Mouse (Mus musculus): ENCODE data around the gene Slc25a19.
A peak's percentile ranks its signal among the peaks of the same experiment; 100 is the strongest.

Slc25a19 gene

DNA sequence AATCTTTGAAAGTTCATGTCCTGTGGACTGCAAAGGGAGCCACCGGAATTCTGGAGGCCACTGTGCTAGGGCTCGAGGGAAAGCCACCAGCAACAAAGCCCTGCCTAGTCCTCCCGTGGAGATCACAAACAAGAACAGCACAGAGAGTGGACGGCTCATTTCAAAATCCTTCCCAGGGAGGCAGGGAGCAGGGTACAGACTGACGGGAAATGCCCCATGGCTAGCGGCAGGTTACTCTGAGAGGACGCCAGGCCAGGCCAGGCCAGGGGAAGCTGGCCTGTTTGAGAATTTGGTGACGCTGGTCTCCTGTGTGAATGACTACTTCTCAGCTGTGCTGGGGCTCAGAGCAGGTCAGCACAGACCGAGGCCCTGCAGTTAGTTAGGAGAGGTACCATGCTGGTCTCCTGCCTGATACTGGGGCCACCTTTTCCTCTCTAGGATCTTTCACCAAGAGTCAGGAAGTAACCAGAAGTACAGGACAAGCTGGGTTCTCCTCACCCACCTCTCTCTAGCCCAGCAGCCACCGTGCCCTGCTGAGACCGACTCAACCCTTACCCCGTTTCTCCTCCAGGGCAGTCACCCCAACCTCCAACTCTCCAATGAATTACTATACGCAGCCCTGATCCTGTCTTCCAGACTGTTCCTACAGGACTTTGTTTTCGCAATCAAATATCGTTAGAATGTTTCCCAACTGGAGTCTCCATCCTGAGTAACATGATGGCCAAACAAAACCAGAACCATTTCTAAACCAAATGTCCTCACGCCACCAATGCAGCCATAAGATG, 9.2 kb downstream of the Slc25a19 start:
- DNase-seq (ENCODE audit: low read depth, low spot score): no peak

DNA sequence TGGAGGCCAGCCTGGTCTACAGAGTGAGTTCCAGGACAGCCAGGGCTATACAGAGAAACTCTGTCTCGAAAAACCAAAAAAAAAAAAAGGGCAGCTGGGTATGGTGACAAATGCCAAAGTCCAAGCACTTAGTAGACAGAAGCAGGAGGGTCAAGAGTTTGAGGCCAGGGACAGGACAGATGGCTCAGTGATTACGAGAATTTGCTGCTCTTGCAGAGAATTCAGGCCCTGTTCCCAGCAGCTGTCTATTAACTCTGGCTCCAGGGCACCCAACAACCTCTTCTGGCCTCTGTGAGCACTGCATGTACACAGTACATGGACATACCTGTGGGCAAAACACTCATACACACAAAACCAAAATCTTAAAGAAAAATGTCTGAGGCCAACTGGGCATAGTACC, 10.1 kb downstream of the Slc25a19 start:
- no peak for DNase-seq (ENCODE audit: low read depth, low spot score)

DNA sequence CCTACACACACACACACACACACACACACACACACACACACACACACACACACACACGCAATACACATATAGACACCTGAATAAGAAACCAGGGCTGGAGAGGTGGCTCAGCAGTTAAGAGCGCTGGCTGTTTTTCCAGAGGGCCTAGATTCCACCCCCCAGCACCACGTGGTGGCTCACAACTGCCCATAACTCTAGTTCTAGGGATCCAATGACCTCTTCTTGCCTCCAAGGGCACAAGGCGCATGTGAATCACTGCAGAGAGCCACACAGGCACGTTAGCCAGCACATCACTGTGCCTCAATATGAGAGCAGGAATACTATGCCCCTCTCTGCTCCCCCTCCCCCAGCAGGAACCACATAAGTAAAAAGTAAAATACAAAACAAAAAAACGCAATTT, 11.2 kb downstream of the Slc25a19 start:
- no peak for DNase-seq (ENCODE audit: low read depth, low spot score)

DNA sequence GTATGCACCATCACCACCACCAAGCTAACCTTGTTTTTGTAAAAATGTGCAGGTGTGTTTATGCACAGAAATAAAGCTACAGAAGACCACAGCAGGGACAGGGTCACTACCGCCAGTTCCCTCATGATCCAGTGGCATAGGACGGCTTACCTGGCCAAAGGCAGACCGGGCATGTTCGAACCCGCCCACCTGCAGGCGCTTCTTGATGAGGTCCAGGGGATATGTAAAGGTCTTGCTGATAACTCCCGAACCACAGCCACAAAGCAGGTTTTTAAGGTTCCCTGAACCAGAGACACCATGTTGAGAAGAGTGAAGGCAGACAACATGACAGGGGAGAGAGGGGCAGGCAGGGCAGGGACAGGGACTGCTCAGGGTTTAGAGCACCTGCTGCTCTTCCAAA, 11.7 kb downstream of the Slc25a19 start:
- no peak for DNase-seq (ENCODE audit: low read depth, low spot score)

DNA sequence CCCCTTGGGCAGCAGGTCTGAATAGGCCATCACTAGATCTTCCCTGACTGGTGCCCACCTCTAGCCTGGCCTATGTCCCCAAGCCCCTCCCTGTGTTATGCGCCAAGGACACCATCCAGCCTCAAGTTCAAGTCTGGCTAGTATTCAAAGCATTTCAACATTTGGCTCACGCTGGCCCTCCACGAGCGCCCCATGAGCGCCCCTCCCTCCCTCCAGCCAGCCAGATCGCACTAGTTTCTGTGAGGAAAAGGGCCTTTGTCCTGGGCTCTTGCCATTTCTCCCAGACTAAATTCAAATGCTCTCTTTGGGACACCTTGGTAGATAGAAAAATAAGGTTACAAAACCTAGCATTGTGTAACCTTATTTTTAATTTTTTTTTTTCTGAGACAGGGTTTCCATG, 12.2 kb downstream of the Slc25a19 start:
- DNase-seq (ENCODE audit: low read depth, low spot score): no peak

DNA sequence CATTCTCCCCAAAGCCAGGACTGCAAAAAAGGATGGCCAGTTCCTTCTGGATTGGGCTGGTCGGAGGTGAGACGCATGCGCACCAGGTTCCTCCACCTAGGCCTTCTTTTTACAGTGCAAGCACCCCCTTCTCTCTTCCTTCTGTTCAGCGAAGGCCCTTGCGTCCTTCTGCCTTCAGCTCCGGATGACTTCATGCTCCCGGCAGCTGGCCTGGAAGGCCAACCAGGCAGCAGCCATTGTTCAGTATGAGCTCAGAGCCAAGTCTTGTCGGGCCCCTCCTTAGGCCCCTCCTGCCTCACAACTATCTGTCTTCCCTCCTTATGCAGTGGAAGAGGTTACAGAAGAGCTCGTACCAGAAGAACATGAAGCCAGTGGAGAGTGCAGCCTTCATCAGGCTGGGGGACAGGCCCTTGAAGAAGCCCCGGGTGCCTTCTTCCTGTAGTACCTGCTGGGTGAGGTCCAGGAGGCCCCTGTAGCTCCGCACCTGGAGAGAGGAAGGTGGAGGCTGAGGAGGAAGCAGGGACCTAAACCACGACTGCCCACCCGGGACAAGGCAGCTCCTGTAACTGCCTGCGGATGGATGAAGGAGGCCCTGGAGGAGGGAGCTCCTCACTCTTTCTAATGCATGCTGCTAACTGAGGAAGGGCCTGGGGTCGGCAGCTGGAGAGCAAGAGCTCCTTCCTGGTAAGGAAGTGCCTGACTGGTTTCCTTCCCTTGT, 12.8 kb downstream of the Slc25a19 start:
- DNase-seq (ENCODE audit: low read depth, low spot score): no peak

DNA sequence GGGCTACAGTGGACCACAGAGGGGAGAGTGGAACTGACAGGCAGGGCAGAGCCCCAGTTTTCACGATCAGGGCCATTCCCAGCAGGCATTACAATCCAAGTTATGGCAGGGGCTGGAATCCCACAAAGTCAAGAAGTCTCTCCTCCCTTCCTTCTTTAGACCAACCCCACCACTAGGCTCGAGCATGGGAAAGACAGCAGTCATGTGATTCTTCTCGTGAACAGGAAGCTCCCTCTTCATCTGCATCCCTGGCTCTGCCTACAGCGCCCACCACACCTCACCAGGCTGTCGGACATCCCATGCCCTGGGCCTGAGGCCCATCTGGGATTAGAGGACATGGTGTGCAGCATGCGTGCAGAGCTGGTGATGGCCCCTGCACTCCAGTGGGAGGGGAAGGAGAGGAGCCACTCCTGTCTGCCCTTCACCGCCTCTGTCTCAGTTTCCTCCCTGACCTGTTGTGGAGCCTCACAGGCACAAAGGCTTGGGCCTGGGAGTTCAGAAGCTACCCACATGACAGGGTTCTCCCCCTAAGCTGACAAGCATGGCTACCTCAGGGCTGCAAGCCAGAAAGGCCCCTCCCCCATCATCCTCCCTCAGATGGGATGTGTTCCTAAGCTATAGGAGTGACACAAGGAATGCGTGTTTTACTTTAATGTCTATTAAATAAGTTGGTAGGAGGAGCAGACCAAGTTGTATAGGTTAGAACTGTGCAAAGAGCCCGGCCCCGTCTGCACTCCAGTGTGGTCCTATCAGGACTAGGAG, 13.6 kb downstream of the Slc25a19 start:
- DNase-seq (ENCODE audit: low read depth, low spot score): no peak

DNA sequence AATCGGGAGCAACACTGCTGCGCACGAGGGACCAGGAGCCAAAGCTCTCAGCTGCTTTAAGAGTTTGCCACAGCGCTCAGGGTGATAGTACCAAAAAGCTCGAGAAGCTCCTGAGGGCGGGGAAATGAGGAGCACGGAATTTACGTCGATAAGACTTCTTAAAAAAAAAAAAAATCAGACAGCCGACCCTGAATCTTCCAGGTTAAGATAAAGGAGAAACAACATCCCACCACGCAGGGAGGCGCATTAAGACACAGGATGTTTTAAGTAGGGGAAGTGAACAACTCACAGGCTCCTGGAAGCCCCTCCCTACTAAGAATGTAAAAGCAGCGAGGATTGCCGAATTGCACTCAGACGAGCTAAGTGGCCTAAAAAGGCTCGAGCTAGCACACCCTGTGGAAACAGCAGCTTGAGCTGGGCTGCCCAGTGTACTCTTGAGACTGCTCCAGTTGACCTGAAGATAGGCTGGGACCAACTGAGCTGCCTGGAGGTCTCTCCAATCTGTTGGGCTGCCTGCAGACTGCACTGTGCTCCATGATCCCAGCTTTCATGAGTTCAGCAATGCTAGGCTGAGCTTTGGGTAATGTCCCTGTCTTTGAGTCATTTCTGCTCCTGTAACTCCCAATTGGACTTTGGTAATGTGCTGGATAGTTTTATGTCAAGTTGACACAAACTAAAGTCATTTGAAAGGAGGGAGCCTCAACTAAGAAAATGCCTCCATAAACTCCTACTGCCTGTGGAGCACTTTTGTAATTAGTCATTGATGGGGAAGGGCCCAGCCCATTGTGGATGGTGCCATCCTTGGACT, 14.8 kb downstream of the Slc25a19 start:
- no peak for DNase-seq (ENCODE audit: low read depth, low spot score)

DNA sequence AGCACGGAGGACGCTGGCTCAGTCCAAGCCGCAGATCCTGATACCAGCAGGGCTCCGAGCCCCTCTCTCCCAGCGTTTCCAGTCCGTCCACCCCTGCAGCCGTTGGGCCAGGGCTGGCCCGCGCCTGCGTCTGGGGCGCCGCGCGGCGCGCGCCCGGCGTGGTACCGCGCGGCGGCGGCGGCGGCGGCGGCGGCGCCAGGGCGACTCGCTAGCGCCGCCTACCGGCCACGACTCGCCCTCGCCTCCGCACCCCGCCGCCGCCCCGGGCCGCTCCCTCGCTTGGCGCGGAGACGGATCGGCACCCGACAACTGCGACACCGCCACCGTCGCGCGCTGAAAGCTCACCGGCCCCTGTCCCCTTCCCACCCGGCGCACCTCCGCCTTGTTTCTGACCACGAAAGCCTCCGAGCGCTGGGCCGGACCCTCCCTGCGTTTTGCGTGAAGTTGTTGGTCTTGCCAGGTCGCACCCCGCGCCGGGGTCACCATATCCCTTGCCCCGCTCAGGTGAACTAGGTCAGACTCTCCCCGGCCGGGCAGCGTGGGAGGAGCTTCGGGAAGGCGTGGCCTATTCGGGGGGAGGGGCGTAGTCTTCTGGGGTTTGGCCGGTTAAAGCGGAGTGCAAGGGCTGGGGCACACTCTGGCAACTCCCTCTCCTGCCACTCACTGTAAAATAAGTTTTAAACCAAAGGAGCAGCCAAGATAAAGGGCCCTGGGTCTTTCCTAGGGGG, 15.5 kb downstream of the Slc25a19 start, which contains the start of gene Mif4gd:
Mif4gd (minus strand) TSS at position 560 of the 728 bp plus-strand sequence.
- DNase-seq (ENCODE audit: low read depth, low spot score): peak; percentile 85

DNA sequence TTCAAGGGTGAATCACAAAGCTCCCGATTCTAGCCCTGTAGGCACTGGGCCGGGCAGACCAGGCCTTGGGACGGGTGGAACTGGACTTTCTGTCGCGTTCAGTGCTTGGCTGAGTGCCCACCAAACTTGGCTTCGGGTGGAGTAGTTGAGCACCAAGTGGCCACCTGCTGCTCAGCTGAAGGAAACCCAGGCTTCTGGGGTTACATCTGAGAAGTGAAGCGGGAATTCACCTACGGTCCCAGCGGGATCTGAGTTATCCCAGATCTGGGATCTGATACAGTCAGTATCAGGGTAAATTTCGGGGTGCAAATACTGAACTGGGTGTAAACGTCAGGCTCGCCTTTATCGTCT, 16.1 kb downstream of the Slc25a19 start:
- DNase-seq (ENCODE audit: low read depth, low spot score): peak; percentile 81

DNA sequence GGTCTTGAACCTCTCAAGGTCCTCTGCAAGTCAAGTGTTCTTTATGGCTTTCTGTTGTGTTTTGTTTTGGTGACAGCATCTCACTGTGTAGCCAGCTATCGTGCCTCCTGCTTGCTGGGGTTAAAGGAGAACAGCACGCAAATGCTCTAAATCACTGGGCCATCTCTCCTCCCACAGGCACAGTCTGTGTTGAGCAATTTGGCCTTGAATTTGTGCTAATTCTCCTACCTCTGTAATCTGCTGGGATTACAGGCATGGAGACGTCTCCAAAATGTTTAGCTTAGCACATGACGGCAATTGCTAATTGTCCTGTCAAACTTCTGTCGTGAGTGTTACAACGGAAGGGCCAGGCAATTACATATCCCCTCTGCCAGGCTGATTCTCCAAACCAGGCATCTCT, 16.9 kb downstream of the Slc25a19 start:
- no peak for DNase-seq (ENCODE audit: low read depth, low spot score)

DNA sequence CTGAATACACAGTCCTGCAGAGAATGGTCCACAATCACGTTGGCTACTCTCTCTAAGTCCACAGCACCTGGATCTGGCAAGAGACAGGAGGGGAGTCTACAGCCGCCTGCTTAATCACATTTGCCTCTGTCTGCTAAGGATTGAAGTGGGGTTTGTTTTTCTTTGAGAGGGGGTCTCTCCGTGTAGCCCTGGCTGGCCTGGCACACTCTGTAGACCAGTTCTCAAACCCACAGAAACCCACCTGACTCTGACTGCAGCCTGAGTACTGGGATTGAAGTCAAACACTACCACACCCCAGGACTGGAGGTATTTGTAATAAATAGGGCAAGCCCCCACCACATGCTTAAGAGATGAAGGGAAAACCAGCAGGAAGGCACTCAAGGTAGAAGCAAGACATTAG, 18.5 kb downstream of the Slc25a19 start:
- DNase-seq (ENCODE audit: low read depth, low spot score): no peak

DNA sequence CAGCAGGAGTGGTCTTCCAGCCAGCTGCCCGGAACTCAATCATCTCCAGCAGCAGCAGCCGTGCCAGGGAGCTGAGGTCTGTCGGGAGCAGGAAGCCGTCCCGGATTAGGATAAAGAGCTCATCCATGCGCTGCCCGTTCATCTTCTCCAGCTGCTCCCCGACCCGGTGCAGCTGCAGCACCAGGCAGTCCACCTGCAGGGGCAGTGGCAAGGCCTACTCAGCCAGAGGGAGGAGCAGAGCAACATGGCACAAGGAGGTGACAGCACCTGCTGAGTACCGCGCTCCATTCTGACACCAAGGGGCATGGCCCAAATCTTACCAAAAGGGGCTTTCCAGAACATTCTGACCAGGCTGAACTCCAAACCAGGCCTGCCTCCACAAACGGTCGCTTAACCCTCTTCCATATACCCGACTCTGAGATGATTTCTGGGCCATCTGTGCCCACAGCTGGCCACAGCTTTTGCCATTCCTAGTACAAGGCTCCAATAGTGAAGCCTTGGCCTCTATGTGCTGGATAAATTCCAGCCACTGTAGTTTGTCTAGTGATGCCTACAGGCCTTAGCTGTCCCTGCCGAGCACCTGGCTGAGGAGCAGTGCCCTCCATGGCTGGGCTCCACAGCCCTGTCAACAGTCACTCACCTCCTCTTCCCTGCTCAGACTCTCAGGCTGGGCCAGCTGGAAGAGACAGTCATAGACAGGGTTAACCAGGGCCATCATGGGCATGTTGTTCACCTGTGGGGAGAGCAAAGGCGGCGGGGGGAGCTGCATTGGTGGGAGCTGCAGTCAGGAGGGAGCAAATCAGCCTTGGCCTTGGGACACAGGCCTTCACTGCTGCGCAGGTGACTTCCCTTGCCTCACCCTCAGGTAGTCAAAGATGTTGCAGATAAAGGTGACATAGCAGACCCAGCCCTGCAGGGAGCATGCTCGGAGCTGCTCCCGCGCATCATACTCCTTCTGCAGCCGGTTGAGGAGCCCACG, 19.4 kb downstream of the Slc25a19 start:
- DNase-seq (ENCODE audit: low read depth, low spot score): no peak

DNA sequence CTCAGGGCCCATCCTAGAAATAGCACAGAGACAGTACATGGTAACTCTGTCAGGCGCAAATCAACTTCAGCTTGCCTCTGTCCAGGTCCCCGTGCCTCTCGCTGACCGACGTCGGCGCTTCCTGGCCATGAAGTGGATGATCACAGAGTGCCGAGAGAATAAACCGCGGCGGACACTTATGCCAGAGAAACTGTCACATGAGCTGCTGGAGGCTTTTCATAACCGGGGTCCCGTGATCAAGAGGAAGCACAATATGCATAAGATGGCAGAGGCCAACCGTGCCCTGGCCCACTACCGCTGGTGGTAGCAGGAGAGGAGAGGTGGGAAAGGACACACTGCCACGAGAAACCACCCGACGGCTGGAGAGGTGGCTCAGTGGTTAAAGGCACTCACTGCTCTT, 21.4 kb downstream of the Slc25a19 start:
- no peak for DNase-seq (ENCODE audit: low read depth, low spot score)

DNA sequence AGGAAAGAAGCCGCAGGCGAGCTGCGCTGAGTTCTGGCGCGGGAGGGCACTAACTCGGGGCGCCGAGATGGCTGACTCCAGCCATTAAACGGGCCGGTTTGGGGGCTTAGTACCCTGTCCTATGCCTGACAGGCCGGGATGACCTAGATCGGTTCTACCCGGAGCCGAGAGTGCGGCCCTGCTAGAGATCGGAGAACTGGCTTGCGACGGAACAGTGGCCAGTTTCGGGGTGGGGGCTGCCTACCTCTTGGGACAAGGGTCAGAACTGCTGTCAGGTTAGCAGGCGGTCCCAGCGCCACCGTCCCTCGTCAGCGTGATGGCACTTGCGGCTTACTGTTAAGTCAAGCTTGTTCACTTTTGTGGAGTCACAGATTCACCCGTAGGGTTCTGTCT, 23.8 kb downstream of the Slc25a19 start:
- DNase-seq (ENCODE audit: low read depth, low spot score): no peak

DNA sequence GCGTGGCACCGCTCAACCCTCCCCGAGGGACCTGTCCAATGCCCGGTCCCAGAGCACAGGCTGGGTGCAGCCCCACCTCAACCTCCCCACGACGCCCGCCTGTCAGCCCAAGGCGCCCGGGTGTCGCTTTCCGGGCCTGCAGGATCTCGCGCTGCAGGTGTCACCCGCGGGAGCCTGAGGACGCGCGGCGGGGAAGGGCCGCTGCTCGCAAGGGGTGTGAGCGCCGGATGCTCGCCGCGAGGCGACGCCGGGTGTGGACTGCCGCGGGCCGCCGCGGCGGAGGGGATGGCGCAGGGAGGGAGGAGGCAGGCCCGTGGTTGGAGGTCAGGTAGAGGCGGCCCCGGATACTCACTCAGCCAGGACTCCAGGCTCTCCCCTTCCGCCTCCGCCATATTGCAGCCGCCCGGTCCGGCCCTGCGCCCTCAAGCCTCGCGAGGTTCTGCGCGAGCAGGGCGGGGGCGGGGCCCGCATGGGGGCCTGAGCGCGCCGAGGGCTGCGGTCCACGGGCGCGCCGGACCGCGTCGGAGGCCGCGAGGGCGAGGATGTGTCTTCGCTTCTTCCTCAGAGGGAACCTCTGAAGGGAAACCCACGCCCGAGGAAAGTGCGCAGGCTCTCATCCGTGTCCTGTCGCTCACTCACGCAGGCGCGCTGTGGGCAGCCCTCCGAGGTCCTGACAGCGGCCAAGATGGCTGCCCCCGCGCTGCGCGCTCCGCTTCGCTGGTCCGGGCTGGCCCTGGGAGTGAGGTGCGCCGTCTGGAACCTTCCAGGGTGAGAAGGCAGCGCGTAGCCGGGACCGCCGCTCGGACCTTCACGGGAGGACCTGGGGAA, 24.4 kb downstream of the Slc25a19 start, which contains the start of the genes Mrps7 and Gga3:
Mrps7 (plus strand) TSS at position 450 of the 828 bp plus-strand sequence.
Gga3 (minus strand) TSS at position 576 of the 828 bp plus-strand sequence.
- peak; percentile 84 for DNase-seq (ENCODE audit: low read depth, low spot score)

DNA sequence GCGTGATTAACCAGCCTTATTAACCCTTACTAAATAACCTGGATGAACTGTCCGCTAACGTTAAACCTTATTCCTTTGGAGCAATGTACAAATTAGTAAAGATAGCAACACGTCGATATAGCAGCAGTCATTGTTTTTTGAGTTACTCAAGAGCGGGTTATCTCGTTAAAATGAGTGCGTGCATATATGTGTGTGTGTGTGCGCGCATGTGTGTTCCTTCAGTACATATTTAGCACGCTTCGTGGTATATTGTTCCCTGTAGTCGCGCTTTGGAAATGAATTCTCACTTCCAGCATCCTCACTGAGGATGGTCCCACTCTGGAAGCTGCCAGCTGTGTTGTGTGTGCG, 25.0 kb downstream of the Slc25a19 start:
- no peak for DNase-seq (ENCODE audit: low read depth, low spot score)

DNA sequence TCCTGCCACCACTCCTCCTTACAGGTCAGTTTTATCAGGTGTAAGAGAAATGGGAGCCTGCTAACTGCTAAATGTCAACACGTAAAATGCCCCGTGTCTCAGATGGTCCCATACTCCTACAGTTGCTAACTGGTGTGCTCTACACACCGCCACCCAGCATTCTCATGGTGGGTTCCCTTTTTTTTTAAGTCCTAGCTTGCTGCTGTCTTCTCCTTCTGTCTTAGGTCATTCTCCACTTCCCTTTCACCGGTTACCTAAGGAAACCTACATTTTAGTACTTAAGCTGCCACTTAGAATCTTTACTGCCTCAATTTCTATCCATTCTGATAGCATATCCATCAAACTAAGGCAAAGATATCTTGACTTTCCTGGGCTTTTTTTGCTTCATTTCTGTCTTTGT, 26.9 kb downstream of the Slc25a19 start:
- no peak for DNase-seq (ENCODE audit: low read depth, low spot score)

DNA sequence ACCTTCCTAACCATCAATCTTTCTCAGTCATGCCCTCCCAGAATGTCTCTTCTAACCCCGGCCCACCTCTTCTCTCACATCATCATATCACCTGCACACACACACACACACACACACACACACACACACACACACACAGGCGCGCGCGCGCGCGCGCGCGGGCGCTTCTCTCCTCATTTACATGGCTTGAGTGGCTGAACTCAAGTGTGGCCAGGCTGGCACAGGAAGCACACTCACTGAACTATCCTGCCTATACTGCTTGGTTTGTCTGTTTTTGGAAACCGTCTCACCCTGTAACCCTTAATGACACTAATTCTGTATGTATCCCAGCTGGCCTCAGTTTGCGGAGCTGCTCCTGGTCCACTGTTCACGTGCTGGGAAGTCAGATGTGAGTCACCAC, 27.4 kb downstream of the Slc25a19 start:
- no peak for DNase-seq (ENCODE audit: low read depth, low spot score)

All from 3T3-L1 (cell line).